Mouse (Mus musculus) urinary bladder, postnatal 25 days (tissue): ENCODE measurements around the gene Cap2.
A peak's percentile ranks its signal among the peaks of the same experiment; 100 is the strongest.

Experiments used
- DNase-seq: peaks from one replicate; pipeline ENCODE4 v3.0.0; 2022; ENCODE audit warnings: low spot score

Gene Cap2

GRCm38 (mm10) chr13:46501800-46502389, at the start of gene Cap2:
Gene Cap2 (plus strand): TSS chr13:46501848.
- peak; percentile 23 for DNase-seq

GRCm38 (mm10) chr13:46459546-46459945, 42.1 kb upstream of the Cap2 start:
- no peak for DNase-seq

- DNase-seq, result no peak
These were observed 39.4 kb upstream of the Cap2 start for GRCm38 (mm10) chr13:46462280-46462679.

- DNase-seq, result no peak
These were observed 37.9 kb upstream of the Cap2 start for GRCm38 (mm10) chr13:46463764-46464163.

- no peak for DNase-seq
These were observed 33.4 kb upstream of the Cap2 start for GRCm38 (mm10) chr13:46468251-46468650.

- no peak for DNase-seq
These were observed 32.1 kb upstream of the Cap2 start for GRCm38 (mm10) chr13:46469536-46469935.

GRCm38 (mm10) chr13:46481271-46481670, 20.4 kb upstream of the Cap2 start:
- no peak for DNase-seq

- DNase-seq, result no peak
These were observed 16.0 kb upstream of the Cap2 start for GRCm38 (mm10) chr13:46485605-46486004.

GRCm38 (mm10) chr13:46488166-46488565, 13.5 kb upstream of the Cap2 start:
- no peak for DNase-seq

GRCm38 (mm10) chr13:46490644-46491043, 11.0 kb upstream of the Cap2 start:
- no peak for DNase-seq

- DNase-seq, result peak; percentile 7
These were observed 793 bp downstream of the Cap2 start for GRCm38 (mm10) chr13:46502390-46502891.

- no peak for DNase-seq
These were observed 6.3 kb downstream of the Cap2 start for GRCm38 (mm10) chr13:46507944-46508343.

- no peak for DNase-seq
These were observed 7.2 kb downstream of the Cap2 start for GRCm38 (mm10) chr13:46508823-46509222.

GRCm38 (mm10) chr13:46510460-46510859, 8.8 kb downstream of the Cap2 start:
- DNase-seq, result no peak

- DNase-seq, result no peak
These were observed 12.8 kb downstream of the Cap2 start for GRCm38 (mm10) chr13:46514484-46514883.

GRCm38 (mm10) chr13:46515120-46515523, 13.5 kb downstream of the Cap2 start:
- DNase-seq, result no peak

- no peak for DNase-seq
These were observed 13.9 kb downstream of the Cap2 start for GRCm38 (mm10) chr13:46515524-46515923.

- DNase-seq, result no peak
These were observed 14.5 kb downstream of the Cap2 start for GRCm38 (mm10) chr13:46516183-46516582.

GRCm38 (mm10) chr13:46517211-46517685, 15.6 kb downstream of the Cap2 start:
- DNase-seq, result no peak

GRCm38 (mm10) chr13:46521482-46521881, 19.8 kb downstream of the Cap2 start:
- DNase-seq, result no peak

GRCm38 (mm10) chr13:46522798-46523197, 21.1 kb downstream of the Cap2 start:
- DNase-seq, result no peak

- no peak for DNase-seq
These were observed 21.6 kb downstream of the Cap2 start for GRCm38 (mm10) chr13:46523235-46523634.

GRCm38 (mm10) chr13:46523712-46524111, 22.1 kb downstream of the Cap2 start:
- no peak for DNase-seq
